Mouse (Mus musculus): Measurements from ENCODE around the gene Olfr1099.

Gene Olfr1099

GRCm38 (mm10) chr2:86960593-86960992, at the start of gene Olfr1099:
Gene Olfr1099 (minus strand): TSS chr2:86960693.
- DNase-seq (ENCODE audit: low spot score): no peak

GRCm38 (mm10) chr2:86998098-86998497, 37.6 kb upstream of the Olfr1099 start, which contains the start of gene Olfr1102:
Gene Olfr1102 (plus strand): TSS chr2:86998398.
- DNase-seq (ENCODE audit: low spot score): no peak

- no peak for DNase-seq (ENCODE audit: low spot score)
Measured at GRCm38 (mm10) chr2:86991121-86991520, 30.6 kb upstream of the Olfr1099 start, which contains the start of gene Olfr1101. Gene Olfr1101 (minus strand): TSS chr2:86991221.

- no peak for DNase-seq (ENCODE audit: low spot score)
Measured at GRCm38 (mm10) chr2:86979854-86980253, 19.4 kb upstream of the Olfr1099 start, which contains the start of gene Olfr1100. Gene Olfr1100 (minus strand): TSS chr2:86979954.

- no peak for DNase-seq (ENCODE audit: low spot score)
Measured at GRCm38 (mm10) chr2:86926557-86926956, 33.9 kb downstream of the Olfr1099 start.

GRCm38 (mm10) chr2:86924445-86924844, 36.0 kb downstream of the Olfr1099 start, which contains the start of gene Olfr1098:
Gene Olfr1098 (minus strand): TSS chr2:86924545.
- DNase-seq (ENCODE audit: low spot score): no peak

- no peak for DNase-seq (ENCODE audit: low spot score)
Measured at GRCm38 (mm10) chr2:86905647-86906046, 54.8 kb downstream of the Olfr1099 start.

All from embryo, embryonic 10.5 days (tissue).